Mouse (Mus musculus) heart, adult 2 months (tissue): Measurements from ENCODE around the gene Phf24.

ENCODE experiments used
- CTCF ChIP-seq: fragments of 200-600 bp; IDR thresholded peaks from 2 replicates; pipeline ENCODE4 v1.8.1; 2022; ENCODE audit warnings: antibody characterized with exemption, mild to moderate bottlenecking, moderate library complexity
- EP300 ChIP-seq: fragments of 200-500 bp; IDR thresholded peaks from 2 replicates; pipeline ENCODE4 v1.6.1; 2011; ENCODE audit warnings: low read depth, low read length, control low read depth; ENCODE audit not compliant: insufficient read depth
- POLR2A ChIP-seq: fragments of 200-500 bp; IDR thresholded peaks from 2 replicates; pipeline ENCODE4 v1.6.1; 2011; ENCODE audit warnings: mild to moderate bottlenecking, low read depth, low read length, control low read depth; ENCODE audit not compliant: insufficient read depth

- TF ChIP-seq CTCF (peak; percentile 51), EP300 (no peak), POLR2A (no peak)
Measured at GRCm38 (mm10) chr4:42978062-42978461, 61.6 kb downstream of the Phf24 start.
